Mouse (Mus musculus) G1E (cell line): Measurements from ENCODE around the gene Kcnab3. TPM values are rescaled to one million over a fixed set of nuclear protein-coding genes. Genes with fewer than 3 reads are reported as not detected.

Experiments used
- ATAC-seq: 2 replicates; pipeline ENCODE4 v1.8.0; 2016; ENCODE audit warnings: mild to moderate bottlenecking; ENCODE audit not compliant: insufficient number of reproducible peaks, poor library complexity, low FRiP score, severe bottlenecking; ENCODE audit errors: extremely low read depth
- DNase-seq: peaks from one replicate; pipeline ENCODE4 v3.0.0; 2012; ENCODE audit warnings: low spot score
- H3K27me3 ChIP-seq: 2 replicates; pipeline ENCODE4 v1.6.1; 2012; ENCODE audit warnings: mild to moderate bottlenecking, low read length, inconsistent platforms; ENCODE audit not compliant: insufficient read depth
- H3K36me3 ChIP-seq: replicated peaks from 2 replicates; pipeline ENCODE3; 2012; ENCODE audit warnings: mild to moderate bottlenecking, inconsistent platforms
- H3K4me1 ChIP-seq: 2 replicates; pipeline ENCODE4 v1.6.1; 2012; ENCODE audit warnings: low read depth, low read length, inconsistent platforms, mixed read lengths; ENCODE audit not compliant: insufficient read depth
- H3K4me3 ChIP-seq: 2 replicates; pipeline ENCODE4 v1.5.1; 2012; ENCODE audit warnings: low read depth, mild to moderate bottlenecking, inconsistent platforms, low read length, moderate library complexity, mixed read lengths
- H3K9me3 ChIP-seq: replicated peaks from 2 replicates; pipeline ENCODE4 v1.6.1; 2012; ENCODE audit warnings: inconsistent platforms
- CTCF ChIP-seq: IDR thresholded peaks from 2 replicates; pipeline ENCODE4 v1.5.1; 2012; ENCODE audit warnings: low read depth, low read length, inconsistent platforms, mixed read lengths
- GATA1 ChIP-seq: IDR thresholded peaks from 2 replicates; pipeline ENCODE4 v1.6.1; 2012; ENCODE audit warnings: borderline replicate concordance, low read length, inconsistent platforms, mixed read lengths
- GATA2 ChIP-seq: IDR thresholded peaks from 2 replicates; pipeline ENCODE4 v1.6.1; 2012; ENCODE audit warnings: low read depth, low read length, inconsistent platforms, borderline replicate concordance
- POLR2AphosphoS5 ChIP-seq: IDR thresholded peaks from 2 replicates; pipeline ENCODE4 v1.6.1; 2012; ENCODE audit warnings: low read depth, low read length, inconsistent platforms; ENCODE audit not compliant: insufficient replicate concordance
- TAL1 ChIP-seq: conservative IDR thresholded peaks from 2 replicates; pipeline ENCODE4 v1.6.1; 2012; ENCODE audit warnings: low read depth, low read length, inconsistent platforms, mixed read lengths
- polyA plus RNA-seq: library from polyadenylated mRNA; stranded (reverse); fragments of >175 nt; gene quantifications from 2 replicates; pipeline ENCODE4 v1.2.3, GENCODE M21; 2012
- total RNA-seq, 2 experiments: library from RNA; stranded (forward) in 1 of 2; stranded (reverse) in 1 of 2; fragments of 200-1000 nt in 1 of 2; fragments of >200 nt in 1 of 2; fragmentation: Nextera tagmentation in 1 of 2; gene quantifications; 2 replicates each; pipeline ENCODE4 v1.2.3; 2014 to 2017

The Kcnab3 gene
- total and polyA plus RNA-seq, 3 experiments: 0.27 to 1.2 (median 0.60) TPM

DNA sequence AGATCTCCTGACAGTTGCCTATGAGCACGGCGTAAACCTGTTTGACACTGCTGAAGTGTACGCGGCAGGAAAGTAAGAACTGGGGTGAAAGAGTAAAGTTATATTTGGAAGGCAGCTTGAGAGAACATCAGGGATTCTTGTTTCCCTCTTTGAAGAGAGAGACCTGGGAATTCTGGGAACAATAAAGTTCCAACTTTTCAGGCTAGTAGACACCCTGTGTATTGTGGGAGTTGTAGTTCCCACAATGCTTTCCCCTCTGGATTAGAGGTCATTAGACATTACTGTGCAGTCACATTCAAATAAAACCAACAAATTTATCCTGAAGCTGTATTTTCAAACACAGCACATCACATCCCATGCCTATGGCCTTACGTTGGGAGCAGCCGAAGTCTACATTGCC lies 2.5 kb downstream of the Kcnab3 start:
- H3K4me3 ChIP-seq: no peak overlapping the region
- peaks cover 6% of the 10 kb centered on the region for H3K36me3 ChIP-seq
- peaks cover 57% of the 10 kb centered on the region for H3K27me3 ChIP-seq
- no peaks in the 10 kb centered on the region for H3K9me3 ChIP-seq
- DNase-seq (no peak), ATAC-seq (no peak)
- TF ChIP-seq CTCF: no peak
- no peak for TF ChIP-seq GATA2
- TF ChIP-seq TAL1: no peak
- no peak for TF ChIP-seq GATA1
- no peak for TF ChIP-seq POLR2AphosphoS5
- peaks cover 43% of the 10 kb centered on the region for H3K4me1 ChIP-seq

DNA sequence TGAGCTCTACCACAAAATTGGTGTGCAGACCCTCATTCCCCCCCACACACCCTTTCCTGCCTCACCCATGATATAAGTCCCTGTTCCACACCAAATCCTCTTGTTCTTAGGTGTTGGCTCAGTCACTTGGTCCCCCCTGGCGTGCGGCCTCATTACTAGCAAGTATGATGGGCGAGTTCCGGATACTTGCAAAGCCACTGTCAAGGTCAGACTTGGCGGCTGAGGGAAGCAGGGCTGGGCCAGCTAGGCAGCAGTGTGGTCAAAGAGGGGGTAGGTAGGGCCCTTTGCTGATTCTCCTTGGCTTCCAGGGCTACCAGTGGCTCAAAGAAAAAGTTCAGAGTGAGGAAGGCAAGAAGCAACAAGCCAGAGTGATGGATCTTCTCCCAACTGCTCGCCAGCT lies 5.1 kb downstream of the Kcnab3 start:
- DNase-seq (no peak), ATAC-seq (no peak)
- Histone ChIP-seq H3K9me3 (no peaks in the 10 kb centered on the region), H3K27me3 (peaks cover 57% of the 10 kb centered on the region), H3K4me1 (peaks cover 35% of the 10 kb centered on the region), H3K4me3 (no peak overlapping the region), H3K36me3 (no peaks in the 10 kb centered on the region)
- no peak for TF ChIP-seq TAL1
- TF ChIP-seq POLR2AphosphoS5: no peak
- TF ChIP-seq GATA2: no peak
- no peak for TF ChIP-seq GATA1
- no peak for TF ChIP-seq CTCF

DNA sequence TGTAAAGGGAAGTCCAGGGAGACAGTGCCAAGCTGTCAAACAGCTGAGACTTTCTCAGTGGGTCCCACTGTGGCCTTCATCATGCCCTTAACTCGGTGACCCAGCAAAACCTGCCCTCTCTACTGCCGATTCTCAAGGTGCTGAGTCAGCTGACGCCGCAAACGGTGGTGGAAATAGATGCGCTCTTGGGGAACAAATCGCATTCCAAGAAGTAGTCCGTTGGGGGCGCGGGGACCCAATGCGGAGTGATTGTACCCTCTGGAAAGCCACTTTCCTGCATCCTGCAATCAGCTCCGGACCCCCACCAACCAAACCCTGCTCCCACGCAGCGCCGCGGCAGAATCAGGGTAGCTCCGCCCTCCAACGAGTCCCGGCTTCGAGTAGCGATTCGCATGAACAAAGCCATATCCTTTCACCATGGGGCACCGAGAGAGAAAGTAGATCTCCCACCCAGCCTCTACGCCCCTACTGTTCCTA lies 5.9 kb downstream of the Kcnab3 start:
- Histone ChIP-seq H3K9me3 (no peaks in the 10 kb centered on the region), H3K27me3 (peaks cover 50% of the 10 kb centered on the region), H3K4me3 (no peak overlapping the region), H3K4me1 (peaks cover 27% of the 10 kb centered on the region), H3K36me3 (no peaks in the 10 kb centered on the region)
- DNase-seq: no peak
- TF ChIP-seq GATA2: no peak
- no peak for TF ChIP-seq CTCF
- no peak for TF ChIP-seq TAL1
- TF ChIP-seq POLR2AphosphoS5: no peak
- no peak for TF ChIP-seq GATA1
- no peak for ATAC-seq

DNA sequence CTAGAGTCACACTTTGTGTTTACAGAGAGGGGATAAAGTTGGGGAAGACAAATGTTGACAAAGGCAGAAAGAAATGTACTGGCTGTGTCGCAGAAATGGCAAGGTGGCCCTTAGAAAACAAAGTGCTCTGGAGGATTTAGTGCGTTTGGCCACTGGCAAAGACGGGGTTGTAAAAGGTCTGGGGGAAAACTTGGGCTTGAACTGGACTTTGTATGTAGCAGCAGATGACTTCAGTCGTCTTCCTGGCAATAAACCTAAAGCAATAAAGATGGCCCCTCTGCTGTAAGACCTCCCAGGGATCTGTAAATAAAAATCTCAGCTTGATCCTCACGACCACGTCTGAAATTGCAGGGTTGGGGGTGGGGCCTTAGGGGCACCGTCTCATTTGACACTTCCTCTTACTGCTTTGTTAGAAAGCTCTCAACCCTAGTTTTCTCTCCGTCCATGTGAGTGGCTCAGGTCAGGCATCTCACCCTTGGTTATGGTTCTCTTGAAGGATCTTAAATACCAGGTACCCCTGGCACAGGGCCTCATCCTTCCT lies 6.7 kb downstream of the Kcnab3 start:
- peaks cover 41% of the 10 kb centered on the region for H3K27me3 ChIP-seq
- no peak overlapping the region for H3K4me3 ChIP-seq
- TF ChIP-seq POLR2AphosphoS5 (no peak), GATA2 (no peak), CTCF (no peak), TAL1 (no peak), GATA1 (no peak)
- DNase-seq (no peak), ATAC-seq (no peak)
- peaks cover 22% of the 10 kb centered on the region for H3K4me1 ChIP-seq
- H3K36me3 ChIP-seq: no peaks in the 10 kb centered on the region
- H3K9me3 ChIP-seq: 0 out of 2 replicates have a peak, but pooled peaks cover 3% of the 10 kb centered on the region

DNA sequence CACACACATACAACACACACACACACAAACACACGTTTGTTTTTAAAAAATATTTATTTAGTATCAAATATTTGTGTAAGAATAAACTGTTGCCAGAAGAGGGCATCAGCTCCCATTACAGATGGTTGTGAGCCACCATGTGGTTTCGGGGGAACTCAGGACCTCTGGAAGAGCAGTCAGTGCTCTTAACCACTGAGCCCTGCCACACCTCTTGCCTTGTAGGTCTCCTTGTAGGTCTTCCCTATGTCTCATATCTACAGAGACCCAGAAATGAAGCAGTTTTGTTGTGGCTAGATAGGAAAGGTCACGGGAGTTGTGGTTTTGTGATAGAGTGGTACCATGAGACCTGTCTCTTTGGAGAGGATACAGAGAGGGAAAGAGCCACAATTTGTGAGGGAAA lies 7.9 kb downstream of the Kcnab3 start:
- DNase-seq (no peak), ATAC-seq (no peak)
- TF ChIP-seq TAL1 (no peak), GATA2 (no peak), CTCF (no peak), GATA1 (no peak), POLR2AphosphoS5 (no peak)
- no peak overlapping the region for H3K4me3 ChIP-seq
- H3K4me1 ChIP-seq: peaks cover 22% of the 10 kb centered on the region
- 0 out of 2 replicates have a peak, but pooled peaks cover 3% of the 10 kb centered on the region for H3K9me3 ChIP-seq
- no peaks in the 10 kb centered on the region for H3K36me3 ChIP-seq
- H3K27me3 ChIP-seq: peaks cover 32% of the 10 kb centered on the region

DNA sequence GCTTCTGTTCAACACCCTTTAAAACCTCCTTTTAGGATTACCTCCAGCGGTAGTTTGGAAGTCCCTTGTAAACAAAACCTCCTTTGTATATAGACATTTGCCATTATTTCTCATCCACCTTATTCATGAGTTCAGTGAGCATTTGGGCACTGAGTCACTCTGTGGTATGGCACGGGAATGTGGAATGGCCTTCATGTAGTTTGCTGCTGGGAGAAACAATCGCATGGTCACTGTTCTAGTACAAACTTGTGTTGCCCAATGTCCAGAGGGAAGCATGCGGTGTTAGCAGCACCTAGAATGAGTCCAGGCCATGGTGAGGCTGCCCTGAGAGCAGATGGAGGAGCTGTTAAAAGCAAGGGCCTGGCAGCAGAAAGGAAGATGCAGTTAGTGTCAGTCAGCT lies 8.7 kb downstream of the Kcnab3 start:
- Histone ChIP-seq H3K36me3 (peaks cover 3% of the 10 kb centered on the region), H3K27me3 (peaks cover 23% of the 10 kb centered on the region), H3K4me3 (no peak overlapping the region), H3K4me1 (peaks cover 22% of the 10 kb centered on the region), H3K9me3 (0 out of 2 replicates have a peak, but pooled peaks cover 3% of the 10 kb centered on the region)
- ATAC-seq (no peak), DNase-seq (no peak)
- TF ChIP-seq TAL1 (no peak), GATA2 (no peak), GATA1 (no peak), POLR2AphosphoS5 (no peak)
